Mouse (Mus musculus) brain, embryonic 14.5 days (tissue): ENCODE results near the gene Trak1.

Source experiments
- CTCF ChIP-seq: fragments of 200-500 bp; IDR thresholded peaks from 2 replicates; pipeline ENCODE4 v1.5.1; 2012; ENCODE audit warnings: inconsistent platforms, mild to moderate bottlenecking, moderate library complexity, borderline replicate concordance; ENCODE audit not compliant: insufficient read depth, insufficient read length; ENCODE audit errors: extremely low read depth
- POLR2A ChIP-seq: fragments of 200-500 bp; IDR thresholded peaks from 2 replicates; pipeline ENCODE4 v1.6.1; 2012; ENCODE audit warnings: mild to moderate bottlenecking, inconsistent platforms, borderline replicate concordance; ENCODE audit not compliant: poor library complexity, insufficient read depth, insufficient read length, severe bottlenecking; ENCODE audit errors: extremely low read depth

GRCm38 (mm10) chr9:121393104-121393503 is 95.8 kb downstream of the Trak1 start:
- TF ChIP-seq CTCF (peak; percentile 32; the same call in 1 of the 2 replicates), POLR2A (no peak)
